Mouse (Mus musculus) lung, embryonic 15.5 days (tissue): Measurements from ENCODE around the gene Osbpl9. TPM values are rescaled to one million over a fixed set of nuclear protein-coding genes. Genes with fewer than 3 reads are reported as not detected.

Source experiments
- ATAC-seq: fragments of 200-750 bp; cut with Nextera tagmentation; 2 replicates; pipeline ENCODE4 v1.8.0; 2017; ENCODE audit warnings: moderate number of reproducible peaks, borderline replicate concordance; ENCODE audit not compliant: low FRiP score, low TSS enrichment; ENCODE audit errors: extremely low read depth
- H3K27ac ChIP-seq: fragments of 300-500 bp; sonication (generic); 2 replicates; pipeline ENCODE4 v1.5.1; 2015; ENCODE audit warnings: moderate library complexity, mild to moderate bottlenecking, inconsistent platforms
- H3K27me3 ChIP-seq: fragments of 300-500 bp; sonication (generic); 2 replicates; pipeline ENCODE4 v1.6.1; 2015; ENCODE audit warnings: inconsistent platforms
- H3K36me3 ChIP-seq: fragments of 300-500 bp; sonication (generic); 2 replicates; pipeline ENCODE4 v1.6.1; 2015; ENCODE audit warnings: inconsistent platforms
- H3K4me1 ChIP-seq: fragments of 300-500 bp; sonication (generic); 2 replicates; pipeline ENCODE4 v1.6.1; 2015; ENCODE audit warnings: inconsistent platforms
- H3K4me2 ChIP-seq: fragments of 300-500 bp; sonication (generic); 2 replicates; pipeline ENCODE4 v1.6.1; 2015; ENCODE audit warnings: inconsistent platforms, mild to moderate bottlenecking, moderate library complexity
- H3K4me3 ChIP-seq: fragments of 300-500 bp; sonication (generic); 2 replicates; pipeline ENCODE4 v1.5.1; 2015; ENCODE audit warnings: mild to moderate bottlenecking, inconsistent platforms
- H3K9ac ChIP-seq: fragments of 300-500 bp; sonication (generic); 2 replicates; pipeline ENCODE4 v1.6.1; 2015; ENCODE audit warnings: inconsistent platforms
- H3K9me3 ChIP-seq: fragments of 300-500 bp; sonication (generic); 2 replicates; pipeline ENCODE4 v1.6.1; 2016; ENCODE audit warnings: inconsistent platforms
- WGBS: fragments of 180-500 bp; shearing (Covaris S2); methylation state at CpG from one replicate; pipeline ENCODE4 v1.1.7; 2015; 5-methylcytosine and 5-hydroxymethylcytosine counted together
- polyA plus RNA-seq: library from polyadenylated mRNA; unstranded; fragments of >200 nt; fragmentation: Nextera tagmentation; extraction: Ambion mirVana; gene quantifications from 2 replicates; pipeline ENCODE4 v1.2.1, GENCODE M21; 2015

The Osbpl9 gene
- polyA plus RNA-seq, 1 experiment from 2014 or later: 67.3 TPM

- no peak overlapping the region for H3K4me3 ChIP-seq
- no peaks in the 10 kb centered on the region for H3K27me3 ChIP-seq
- H3K4me2 ChIP-seq: no peak overlapping the region
- H3K27ac ChIP-seq: no peak overlapping the region
- H3K9ac ChIP-seq: no peak overlapping the region
- no peaks in the 10 kb centered on the region for H3K36me3 ChIP-seq
- ATAC-seq: no peak
- H3K9me3 ChIP-seq: no peaks in the 10 kb centered on the region
- peaks cover 15% of the 10 kb centered on the region for H3K4me1 ChIP-seq
- 40% methylated on average over 7 of the region's 7 CpGs for WGBS
Observed at GRCm38 (mm10) chr4:109229766-109230279, 27.8 kb upstream of the Osbpl9 start.

- no peak overlapping the region for H3K4me2 ChIP-seq
- H3K9ac ChIP-seq: no peak overlapping the region
- H3K9me3 ChIP-seq: no peaks in the 10 kb centered on the region
- H3K4me3 ChIP-seq: no peak overlapping the region
- peaks cover 19% of the 10 kb centered on the region for H3K4me1 ChIP-seq
- ATAC-seq: peak; percentile 75; the same call in 1 of the 2 replicates
- H3K27me3 ChIP-seq: no peaks in the 10 kb centered on the region
- H3K27ac ChIP-seq: 0 out of 2 replicates have a peak overlapping the region, but pooled peaks have one; percentile 12
- H3K36me3 ChIP-seq: no peaks in the 10 kb centered on the region
- WGBS: 23% methylated on average over 5 of the region's 5 CpGs
Observed at GRCm38 (mm10) chr4:109226071-109226470, 24.0 kb upstream of the Osbpl9 start.

DNA sequence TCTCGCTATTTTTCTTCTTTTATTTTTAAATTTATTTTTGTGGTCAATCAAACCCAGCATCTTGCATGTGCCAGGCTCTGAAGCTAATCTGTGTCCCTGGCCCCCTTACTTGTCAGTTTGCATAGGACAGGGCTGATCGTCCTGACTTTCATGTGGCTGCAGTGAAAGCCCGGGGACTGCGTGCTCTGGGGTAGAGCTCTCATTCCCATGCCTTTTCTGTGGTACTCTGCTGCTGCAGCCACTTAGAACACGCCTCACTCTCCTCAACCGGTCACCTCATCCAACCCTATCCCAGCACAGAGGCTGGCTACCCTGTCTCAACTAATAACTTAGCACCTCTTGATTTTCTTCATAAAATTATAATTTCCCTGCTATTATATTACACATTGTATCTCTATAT lies 23.5 kb upstream of the Osbpl9 start:
- H3K4me2 ChIP-seq: no peak overlapping the region
- WGBS: 37% methylated on average over 6 of the region's 6 CpGs
- H3K36me3 ChIP-seq: no peaks in the 10 kb centered on the region
- H3K9ac ChIP-seq: no peak overlapping the region
- H3K27me3 ChIP-seq: no peaks in the 10 kb centered on the region
- peaks cover 19% of the 10 kb centered on the region for H3K4me1 ChIP-seq
- H3K27ac ChIP-seq: peak overlapping the region; percentile 61
- no peak overlapping the region for H3K4me3 ChIP-seq
- ATAC-seq: peak; percentile 62; the same call in 1 of the 2 replicates
- H3K9me3 ChIP-seq: no peaks in the 10 kb centered on the region

GRCm38 (mm10) chr4:109224762-109225552 lies 22.9 kb upstream of the Osbpl9 start:
- Histone ChIP-seq H3K4me2 (no peak overlapping the region), H3K9me3 (no peaks in the 10 kb centered on the region), H3K27me3 (no peaks in the 10 kb centered on the region), H3K4me1 (peaks cover 19% of the 10 kb centered on the region), H3K4me3 (no peak overlapping the region), H3K27ac (peak overlapping the region; percentile 61), H3K9ac (no peak overlapping the region), H3K36me3 (no peaks in the 10 kb centered on the region)
- 46% methylated on average over 13 of the region's 13 CpGs for WGBS
- peak; percentile 84 for ATAC-seq

DNA sequence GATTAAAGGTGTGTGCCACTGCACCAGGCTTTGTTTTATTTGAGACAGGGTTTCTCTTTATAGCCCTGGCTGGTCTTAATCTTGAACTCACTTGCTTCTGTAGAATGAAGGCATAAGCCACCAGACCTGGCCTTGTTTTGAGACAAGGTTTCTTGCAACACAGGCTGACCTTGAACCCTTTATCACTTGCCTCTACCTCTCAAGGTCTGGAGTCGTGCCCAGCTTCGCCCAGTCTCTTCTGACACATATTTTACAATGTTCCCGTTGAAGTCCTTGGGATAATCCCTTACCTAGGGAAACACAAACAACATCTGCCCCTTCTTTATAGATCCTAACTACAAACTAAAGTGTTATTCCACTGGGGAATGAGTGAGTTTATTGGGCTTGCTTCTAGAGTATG lies 19.9 kb upstream of the Osbpl9 start:
- no peak overlapping the region for H3K27ac ChIP-seq
- H3K4me2 ChIP-seq: no peak overlapping the region
- peaks cover 19% of the 10 kb centered on the region for H3K4me1 ChIP-seq
- no peaks in the 10 kb centered on the region for H3K36me3 ChIP-seq
- ATAC-seq: no peak
- H3K9ac ChIP-seq: no peak overlapping the region
- no peaks in the 10 kb centered on the region for H3K9me3 ChIP-seq
- H3K27me3 ChIP-seq: no peaks in the 10 kb centered on the region
- 69% methylated on average over 3 of the region's 3 CpGs for WGBS
- H3K4me3 ChIP-seq: no peak overlapping the region

DNA sequence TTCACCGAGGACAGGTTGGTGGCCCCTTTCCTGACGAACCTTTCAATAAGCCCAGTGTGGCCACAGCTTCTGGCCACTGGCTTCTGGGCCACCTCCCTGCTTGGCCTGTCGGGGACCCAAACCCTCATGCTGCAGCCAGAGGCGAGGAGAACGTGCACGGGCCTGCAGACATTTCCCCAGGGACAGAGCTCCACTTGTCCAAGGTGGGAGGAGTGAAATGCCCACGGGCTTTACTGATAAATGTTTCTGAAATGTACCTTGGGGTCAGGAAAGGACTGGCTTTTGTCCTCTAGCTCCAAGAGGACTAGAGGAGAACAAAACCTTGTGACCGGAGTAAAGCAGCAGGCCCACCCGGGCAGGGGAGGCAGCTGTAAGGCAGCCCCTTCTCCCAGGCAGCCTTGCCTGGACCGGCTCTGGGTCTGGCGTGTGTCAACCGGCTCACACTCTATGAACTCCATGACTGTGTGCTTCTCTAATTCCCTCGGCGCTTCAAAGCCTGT lies 18.4 kb upstream of the Osbpl9 start:
- no peak overlapping the region for H3K9ac ChIP-seq
- H3K27me3 ChIP-seq: no peaks in the 10 kb centered on the region
- H3K4me2 ChIP-seq: no peak overlapping the region
- no peaks in the 10 kb centered on the region for H3K9me3 ChIP-seq
- no peaks in the 10 kb centered on the region for H3K36me3 ChIP-seq
- ATAC-seq: no peak
- 65% methylated on average over 14 of the region's 14 CpGs for WGBS
- peaks cover 11% of the 10 kb centered on the region for H3K4me1 ChIP-seq
- H3K27ac ChIP-seq: no peak overlapping the region
- H3K4me3 ChIP-seq: no peak overlapping the region

DNA sequence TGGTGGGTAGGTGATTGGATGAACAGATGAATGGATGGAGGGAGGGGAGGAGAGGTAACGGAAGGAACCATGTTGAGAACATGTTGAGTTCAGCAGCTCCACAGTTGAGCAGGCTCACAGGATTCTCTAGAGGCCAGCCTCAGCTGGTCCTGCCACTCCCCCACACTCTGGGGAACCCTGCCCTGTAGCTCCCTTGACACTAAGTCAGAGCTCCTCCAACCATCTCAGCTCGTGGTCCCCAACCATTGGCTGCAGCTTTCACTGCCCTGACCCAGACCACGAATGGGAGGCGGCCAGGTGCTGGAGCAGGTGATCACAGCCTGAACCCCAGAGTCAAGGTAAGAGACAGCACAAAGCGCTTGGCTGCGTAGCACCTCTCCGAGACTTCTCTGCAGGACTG lies 15.9 kb upstream of the Osbpl9 start:
- no peak overlapping the region for H3K4me3 ChIP-seq
- H3K9me3 ChIP-seq: no peaks in the 10 kb centered on the region
- no peaks in the 10 kb centered on the region for H3K27me3 ChIP-seq
- H3K4me1 ChIP-seq: no peaks in the 10 kb centered on the region
- WGBS: 67% methylated on average over 7 of the region's 7 CpGs
- H3K9ac ChIP-seq: no peak overlapping the region
- no peaks in the 10 kb centered on the region for H3K36me3 ChIP-seq
- no peak overlapping the region for H3K4me2 ChIP-seq
- H3K27ac ChIP-seq: no peak overlapping the region
- ATAC-seq: no peak; the same call in 1 of the 2 replicates

GRCm38 (mm10) chr4:109213986-109214385 lies 11.9 kb upstream of the Osbpl9 start:
- Histone ChIP-seq H3K27ac (no peak overlapping the region), H3K36me3 (no peaks in the 10 kb centered on the region), H3K4me3 (no peak overlapping the region), H3K9ac (no peak overlapping the region), H3K4me1 (no peaks in the 10 kb centered on the region), H3K9me3 (no peaks in the 10 kb centered on the region), H3K27me3 (no peaks in the 10 kb centered on the region), H3K4me2 (no peak overlapping the region)
- ATAC-seq: no peak
- 57% methylated on average over 3 of the region's 3 CpGs for WGBS

- Histone ChIP-seq H3K36me3 (no peaks in the 10 kb centered on the region), H3K4me3 (no peak overlapping the region), H3K4me2 (no peak overlapping the region), H3K27me3 (no peaks in the 10 kb centered on the region), H3K4me1 (no peaks in the 10 kb centered on the region), H3K9ac (no peak overlapping the region), H3K27ac (no peak overlapping the region), H3K9me3 (no peaks in the 10 kb centered on the region)
- no peak for ATAC-seq
- WGBS: 75% methylated on average over 4 of the region's 4 CpGs
Observed at GRCm38 (mm10) chr4:109210881-109211280, 8.8 kb upstream of the Osbpl9 start.

DNA sequence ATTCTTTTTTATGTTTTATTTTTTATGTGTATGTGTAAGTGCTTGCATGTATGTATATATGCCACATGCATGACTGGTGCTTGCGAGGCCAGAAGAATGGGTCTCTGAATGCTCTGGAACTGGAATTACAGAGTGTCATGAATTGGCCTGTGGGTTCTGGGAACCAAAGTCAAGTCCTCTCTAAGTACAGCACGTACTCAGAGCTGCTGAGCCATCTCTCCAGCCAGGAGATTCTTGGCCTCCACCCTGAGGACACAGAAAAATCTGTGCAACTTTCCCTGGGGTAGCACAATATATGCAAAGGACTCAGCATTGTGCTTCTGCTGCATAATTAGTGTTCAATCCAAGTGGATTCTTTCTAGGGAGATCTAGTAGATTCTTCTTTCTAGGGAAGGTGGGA lies 8.2 kb upstream of the Osbpl9 start:
- Histone ChIP-seq H3K4me1 (no peaks in the 10 kb centered on the region), H3K4me2 (no peak overlapping the region), H3K36me3 (no peaks in the 10 kb centered on the region), H3K4me3 (no peak overlapping the region), H3K9ac (no peak overlapping the region), H3K9me3 (no peaks in the 10 kb centered on the region), H3K27me3 (no peaks in the 10 kb centered on the region), H3K27ac (no peak overlapping the region)
- WGBS: 71% methylated on average over 2 of the region's 2 CpGs
- ATAC-seq: no peak

- 80% methylated on average over 5 of the region's 5 CpGs for WGBS
- H3K36me3 ChIP-seq: no peaks in the 10 kb centered on the region
Observed at GRCm38 (mm10) chr4:109207524-109207923, 5.5 kb upstream of the Osbpl9 start.

DNA sequence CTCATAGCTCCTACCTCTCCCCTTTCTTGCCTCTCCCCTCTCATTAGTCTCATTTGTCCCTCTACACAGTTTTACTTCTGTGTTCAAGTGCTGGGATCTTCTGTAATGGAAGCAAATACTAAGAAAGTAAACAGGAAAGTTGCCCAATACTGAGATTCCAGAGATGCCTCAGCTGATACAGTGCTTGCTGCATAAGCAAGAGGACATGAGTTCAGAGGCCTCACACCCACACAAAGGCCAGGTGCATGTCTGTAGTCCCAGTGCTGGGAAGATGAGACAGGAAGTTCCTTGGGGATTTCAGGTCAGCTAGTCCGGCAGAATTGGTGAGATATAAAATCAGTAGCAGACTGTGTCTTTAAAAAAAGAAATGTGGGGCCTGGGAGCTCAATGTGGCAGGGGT lies 2.3 kb upstream of the Osbpl9 start:
- Histone ChIP-seq H3K27me3 (no peaks in the 10 kb centered on the region), H3K4me1 (peaks cover 20% of the 10 kb centered on the region; the same call in 1 of the 2 replicates), H3K9me3 (no peaks in the 10 kb centered on the region), H3K9ac (no peak overlapping the region), H3K36me3 (no peaks in the 10 kb centered on the region), H3K27ac (no peak overlapping the region), H3K4me3 (no peak overlapping the region), H3K4me2 (no peak overlapping the region)
- WGBS: 28% methylated on average over 1 of the region's 1 CpGs
- no peak for ATAC-seq

More at GRCm38 (mm10) chr4:109207524-109207923, 5.5 kb upstream of the Osbpl9 start:
- Histone ChIP-seq H3K4me2 (no peak overlapping the region), H3K27me3 (no peaks in the 10 kb centered on the region), H3K4me1 (peaks cover 12% of the 10 kb centered on the region; the same call in 1 of the 2 replicates), H3K9ac (no peak overlapping the region), H3K27ac (no peak overlapping the region), H3K9me3 (no peaks in the 10 kb centered on the region), H3K4me3 (no peak overlapping the region)
- ATAC-seq: no peak
